Mouse (Mus musculus): ENCODE data around the gene Plekha5. TPM values are rescaled to one million over a fixed set of nuclear protein-coding genes. Genes with fewer than 3 reads are reported as not detected.
A peak's percentile ranks its signal among the peaks of the same experiment; 100 is the strongest.

Plekha5 gene
- total RNA-seq, 2 experiments from 2014 or later: 9.1 to 9.8 TPM

DNA sequence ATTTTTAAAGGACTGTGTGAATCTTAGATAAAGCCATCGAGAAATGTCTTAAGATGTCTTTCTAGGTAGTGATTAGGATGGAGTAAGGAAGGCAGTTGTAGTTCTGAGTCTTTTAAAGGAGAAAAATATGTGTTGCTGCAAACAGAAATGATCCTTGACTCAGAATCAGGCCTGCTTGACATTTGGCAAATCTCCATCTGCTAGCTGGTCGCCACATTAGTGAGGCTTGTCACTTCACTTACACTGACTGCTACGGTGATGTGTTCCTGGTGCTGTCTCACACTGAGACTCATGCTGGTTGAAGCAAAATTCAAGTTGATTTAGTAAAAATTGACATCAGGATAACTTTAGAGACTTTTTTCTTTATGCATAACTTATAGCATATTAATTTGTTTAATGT, 32.0 kb downstream of the Plekha5 start:
- DNase-seq: no peak

- no peak for DNase-seq
Observed at GRCm38 (mm10) chr6:140456393-140457163, 32.7 kb downstream of the Plekha5 start.

- no peak for DNase-seq
Observed at GRCm38 (mm10) chr6:140460398-140460797, 36.5 kb downstream of the Plekha5 start.

- DNase-seq: no peak
Observed at GRCm38 (mm10) chr6:140464818-140465217, 41.0 kb downstream of the Plekha5 start.

GRCm38 (mm10) chr6:140465946-140466646, 42.2 kb downstream of the Plekha5 start:
- no peak for DNase-seq

DNA sequence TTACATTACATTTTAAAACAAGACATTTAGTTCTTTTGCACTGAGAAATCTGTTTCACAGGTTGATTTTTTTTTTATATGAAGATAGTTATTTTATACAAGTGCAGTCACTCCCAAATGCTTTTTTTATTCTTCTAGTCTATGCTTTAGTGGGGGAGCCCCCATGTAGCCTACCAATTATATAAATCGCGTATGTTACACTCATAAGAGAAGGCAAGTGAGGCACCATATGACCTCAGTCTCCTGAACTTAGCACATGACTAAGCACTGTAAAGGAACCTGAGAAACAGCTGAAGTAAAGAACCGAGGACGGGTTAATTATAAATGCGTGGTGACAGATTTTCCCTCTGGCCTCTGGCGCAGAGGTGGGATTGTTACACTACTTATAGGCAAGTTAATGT, 43.0 kb downstream of the Plekha5 start:
- DNase-seq: no peak

DNA sequence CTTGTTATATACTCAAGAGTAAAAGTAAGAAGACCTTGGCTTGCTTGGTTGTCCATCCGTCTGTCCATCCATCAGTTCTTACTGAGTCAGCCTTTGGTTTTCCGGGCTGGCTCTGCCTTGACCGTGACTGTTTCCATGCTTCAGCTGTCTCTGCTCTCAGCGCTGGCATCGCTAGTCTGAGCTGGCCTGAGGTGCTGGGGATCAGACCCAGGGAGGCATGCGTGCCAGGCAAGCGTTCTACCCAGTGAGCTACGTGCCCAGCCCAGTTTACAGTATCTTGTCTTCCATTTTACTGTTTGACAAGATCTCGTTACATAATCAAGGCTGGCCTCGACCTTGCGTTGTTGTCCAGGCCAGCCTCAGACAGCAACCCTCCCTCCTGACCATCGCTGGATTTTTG, 44.0 kb downstream of the Plekha5 start:
- DNase-seq: no peak

DNA sequence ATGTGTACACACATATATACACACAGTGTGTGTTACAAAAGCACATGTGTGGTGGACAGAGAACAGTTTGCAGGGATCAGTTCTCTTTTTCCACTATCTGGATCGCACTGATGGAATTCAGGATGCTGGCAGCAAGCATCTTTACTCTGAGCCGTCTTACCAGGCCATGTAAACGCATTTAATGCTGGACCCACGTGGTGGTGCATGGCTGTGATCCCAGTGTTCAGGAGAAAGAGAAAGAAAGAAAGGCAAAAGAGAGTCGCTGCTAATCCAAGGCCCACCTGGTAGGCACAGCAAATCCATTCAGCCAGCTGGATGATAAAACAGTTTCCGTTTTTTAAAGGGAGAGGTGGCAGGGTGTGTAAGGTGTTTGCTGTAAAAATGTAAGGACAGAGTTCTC, 45.9 kb downstream of the Plekha5 start:
- no peak for DNase-seq

DNA sequence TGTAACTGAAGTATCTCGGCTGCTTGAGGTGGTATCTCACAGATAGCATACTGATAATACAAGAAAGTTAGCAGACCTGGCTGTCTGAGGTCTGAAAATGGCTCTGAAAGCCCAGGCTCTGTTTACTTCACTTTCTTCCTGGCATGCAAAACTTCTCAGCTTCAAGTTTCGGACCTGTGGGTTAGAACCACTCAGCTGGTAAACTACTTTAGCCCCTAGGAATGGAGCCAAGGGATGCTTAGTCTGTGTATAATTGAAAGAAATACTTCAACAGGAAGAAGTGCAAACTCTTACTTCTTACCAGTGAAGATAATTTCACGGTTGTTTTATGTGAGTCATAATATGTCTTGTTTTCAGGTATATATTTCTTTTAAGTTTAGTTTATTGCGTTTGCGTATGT, 47.9 kb downstream of the Plekha5 start:
- no peak for DNase-seq

GRCm38 (mm10) chr6:140472345-140472744, 48.5 kb downstream of the Plekha5 start:
- peak; percentile 27 for DNase-seq

- no peak for DNase-seq
Observed at GRCm38 (mm10) chr6:140475393-140476087, 51.7 kb downstream of the Plekha5 start.

DNA sequence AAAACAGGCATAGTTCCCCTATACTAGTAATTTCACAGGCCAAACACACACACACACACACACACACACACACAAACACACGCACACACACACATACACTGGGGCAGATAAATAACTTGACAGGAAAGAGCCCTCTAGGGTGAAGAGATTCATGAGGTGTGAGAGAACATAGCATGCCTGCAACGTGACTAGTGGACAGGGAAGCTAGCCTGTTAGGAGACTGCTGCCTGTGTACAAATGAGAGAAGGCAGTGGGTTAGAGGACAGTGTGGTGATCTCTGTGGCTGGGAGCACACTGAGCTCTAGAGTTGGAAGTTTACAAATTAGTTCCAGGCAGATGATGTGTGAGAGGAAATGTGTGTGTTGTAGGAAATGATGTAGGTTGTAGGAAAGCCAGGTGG, 53.1 kb downstream of the Plekha5 start:
- no peak for DNase-seq

DNA sequence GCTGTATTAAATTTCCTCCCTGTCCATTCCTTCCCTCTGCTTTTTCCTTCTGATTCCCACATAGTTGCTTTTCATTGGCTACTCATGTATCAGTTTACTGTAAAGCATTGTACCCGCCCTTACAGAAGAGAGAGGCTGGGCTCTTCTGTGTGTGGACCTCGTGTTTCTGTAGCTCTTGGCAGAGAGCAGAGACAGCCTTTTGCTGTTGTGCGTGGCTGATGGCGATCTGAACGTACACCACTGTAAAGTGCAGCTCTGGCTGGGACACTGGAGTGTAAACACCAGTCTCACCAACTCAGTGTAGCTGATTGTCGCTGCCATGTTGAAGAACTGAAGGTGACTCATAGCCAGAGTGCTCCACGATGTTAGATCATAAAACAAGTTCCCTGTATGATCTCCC, 54.2 kb downstream of the Plekha5 start:
- DNase-seq: no peak

DNA sequence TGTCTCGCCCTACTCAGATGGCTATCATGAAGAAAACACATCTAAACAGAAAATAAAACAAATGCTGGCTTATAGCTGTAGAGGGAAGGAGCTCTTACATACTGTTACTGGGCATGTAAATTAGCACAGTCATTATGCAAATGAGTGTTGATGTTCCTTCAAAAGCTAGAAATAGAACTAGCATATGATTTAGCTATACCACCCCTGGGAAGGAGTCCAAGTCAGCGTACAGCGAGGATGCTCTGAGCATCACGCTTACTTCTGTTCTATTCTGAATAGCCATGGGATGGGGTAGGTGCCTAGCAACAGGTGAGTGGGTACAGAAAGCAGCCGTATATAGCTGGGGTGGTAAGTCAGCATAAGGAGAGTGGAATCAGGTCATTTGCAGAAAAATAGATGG, 55.1 kb downstream of the Plekha5 start:
- DNase-seq: no peak

- no peak for DNase-seq
Observed at GRCm38 (mm10) chr6:140480425-140481081, 56.7 kb downstream of the Plekha5 start.

- peak; percentile 59 for DNase-seq
Observed at GRCm38 (mm10) chr6:140481701-140482460, 58.0 kb downstream of the Plekha5 start.

DNA sequence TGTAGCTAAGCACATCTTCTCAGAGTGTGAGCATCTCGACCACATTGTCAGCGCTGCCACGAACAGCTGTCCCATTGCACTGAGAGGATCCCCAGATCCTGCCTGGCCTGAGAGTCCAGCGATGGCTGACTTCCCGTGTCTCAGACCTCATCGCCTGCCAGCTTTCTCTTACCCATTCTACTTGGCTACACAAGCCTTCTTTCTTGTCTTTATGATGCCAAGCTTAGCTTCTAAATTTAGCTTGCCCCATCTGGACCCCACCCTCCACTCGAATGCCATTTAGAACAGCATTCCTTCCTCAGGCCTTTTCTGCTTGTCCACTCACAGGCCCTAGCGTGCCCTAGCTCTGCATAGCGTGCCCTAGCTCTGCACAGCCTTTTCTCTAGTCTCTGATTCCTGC, 60.3 kb downstream of the Plekha5 start:
- DNase-seq: peak; percentile 52

- no peak for DNase-seq
Observed at GRCm38 (mm10) chr6:140485636-140486035, 61.8 kb downstream of the Plekha5 start.

DNA sequence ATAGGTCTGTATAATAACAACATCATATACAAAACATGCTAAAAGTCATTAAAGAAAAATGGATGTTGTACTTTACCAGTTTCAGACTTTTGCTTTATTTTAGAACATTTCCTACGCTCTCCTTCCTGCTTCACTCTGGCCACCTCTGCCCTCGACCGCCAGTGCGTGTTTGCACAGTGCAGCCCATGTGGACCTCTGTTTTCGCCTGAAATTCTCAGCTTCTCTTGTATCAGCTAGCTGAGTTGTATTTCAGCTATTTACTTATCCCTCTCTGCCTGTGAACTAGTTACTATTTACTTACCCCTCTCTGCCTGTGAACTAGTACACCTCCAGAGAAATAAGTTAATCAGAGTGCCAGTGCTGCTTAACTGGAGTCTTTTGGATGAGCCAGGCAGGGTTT, 62.8 kb downstream of the Plekha5 start:
- DNase-seq: no peak

DNA sequence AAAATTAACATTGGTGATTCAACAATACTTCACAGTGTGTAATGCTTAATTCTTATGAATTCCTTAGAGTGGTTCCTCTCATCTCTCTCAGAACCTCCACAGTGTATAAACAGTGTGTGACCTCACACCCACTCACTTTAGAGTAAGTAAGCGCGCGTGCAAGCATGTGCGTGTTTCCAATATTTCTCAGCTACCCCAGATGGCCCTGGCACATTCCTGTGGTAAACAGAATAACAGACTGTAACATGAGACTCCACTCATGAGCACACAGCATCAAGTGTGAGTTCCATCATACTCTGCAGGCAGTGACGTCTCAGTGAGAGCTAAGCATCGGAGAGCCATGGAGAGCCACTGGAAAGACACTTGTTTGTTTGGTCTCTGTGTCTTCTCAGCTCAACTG, 63.6 kb downstream of the Plekha5 start:
- no peak for DNase-seq

DNA sequence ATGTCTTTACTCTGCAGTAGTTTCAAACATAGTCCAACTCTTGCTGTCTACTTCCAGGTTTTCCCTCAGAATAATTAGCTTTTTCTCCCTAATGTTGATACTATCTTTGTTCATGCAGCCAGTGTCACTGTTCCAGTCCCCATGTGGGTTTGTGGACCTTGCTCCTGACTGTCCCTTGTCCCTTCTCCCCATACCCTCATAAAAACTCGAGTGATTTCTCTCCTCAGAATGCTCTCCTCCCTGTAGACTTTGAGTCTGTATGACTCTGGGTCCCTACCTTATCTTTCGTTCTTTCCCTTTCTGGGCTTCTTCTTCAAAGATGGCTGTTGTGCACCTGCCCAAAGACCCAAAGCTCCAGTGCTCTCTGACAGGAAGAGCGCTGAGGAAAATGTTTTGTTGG, 64.8 kb downstream of the Plekha5 start:
- no peak for DNase-seq

DNA sequence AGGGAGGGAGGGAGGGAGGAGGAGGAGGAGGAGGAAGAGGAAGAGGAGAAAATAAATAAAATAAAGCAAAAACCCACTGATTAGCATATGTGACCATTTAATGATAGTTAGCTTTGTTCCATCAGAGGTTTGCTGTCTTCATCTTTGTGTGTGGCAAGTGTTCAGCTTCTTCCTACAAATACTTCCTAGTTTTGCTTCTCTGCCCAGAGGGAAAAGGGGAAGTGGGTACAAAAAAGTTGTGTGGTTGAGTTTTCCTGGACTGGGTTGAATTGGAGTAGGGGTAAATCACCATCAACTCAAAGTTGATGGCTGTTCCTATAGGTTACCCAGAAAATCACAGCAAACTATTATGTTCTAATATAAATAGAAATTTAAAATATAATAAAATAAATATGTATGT, 65.7 kb downstream of the Plekha5 start:
- no peak for DNase-seq
